Mouse (Mus musculus) small intestine, adult 2 months (tissue): ENCODE results near the gene Tfip11. TPM values are rescaled to one million over a fixed set of nuclear protein-coding genes. Genes with fewer than 3 reads are reported as not detected.

ENCODE experiments used
- H3K27ac ChIP-seq: fragments of 200-500 bp; 2 replicates; pipeline ENCODE4 v1.5.1; 2012; ENCODE audit warnings: low read depth, low read length, control low read depth, inconsistent platforms; ENCODE audit not compliant: insufficient read depth
- H3K27me3 ChIP-seq: fragments of 200-500 bp; 2 replicates; pipeline ENCODE4 v1.6.1; 2012; ENCODE audit warnings: mild to moderate bottlenecking, moderate library complexity, low read length, inconsistent platforms; ENCODE audit not compliant: control insufficient read depth, insufficient read depth
- H3K36me3 ChIP-seq: fragments of 200-500 bp; 2 replicates; pipeline ENCODE4 v1.6.1; 2012; ENCODE audit warnings: mild to moderate bottlenecking, low read length, control low read depth, inconsistent platforms; ENCODE audit not compliant: control insufficient read depth, insufficient read depth
- H3K4me1 ChIP-seq: fragments of 200-500 bp; 2 replicates; pipeline ENCODE4 v1.6.1; 2012; ENCODE audit warnings: low read length, inconsistent platforms, mixed read lengths; ENCODE audit not compliant: control insufficient read depth, insufficient read depth, insufficient read length
- H3K4me3 ChIP-seq: fragments of 200-500 bp; 2 replicates; pipeline ENCODE4 v1.5.1; 2012; ENCODE audit warnings: low read depth, mild to moderate bottlenecking, control low read depth, inconsistent platforms, low read length, moderate library complexity
- CTCF ChIP-seq: fragments of 200-500 bp; IDR thresholded peaks from 2 replicates; pipeline ENCODE4 v1.5.1; 2012; ENCODE audit warnings: low read depth, mild to moderate bottlenecking, control low read depth, inconsistent platforms, low read length, moderate library complexity, mixed read lengths; ENCODE audit not compliant: insufficient replicate concordance, insufficient read length; ENCODE audit errors: extremely low read depth
- POLR2A ChIP-seq: fragments of 200-500 bp; IDR thresholded peaks from 2 replicates; pipeline ENCODE4 v1.6.1; 2012; ENCODE audit warnings: low read depth, mild to moderate bottlenecking, control low read depth, inconsistent platforms, low read length, moderate library complexity
- WGBS: fragments of 180-500 bp; shearing (Covaris S2); methylation state at CpG from one replicate; pipeline ENCODE4 v1.1.7; 2018; 5-methylcytosine and 5-hydroxymethylcytosine counted together
- polyA plus RNA-seq: library from polyadenylated mRNA; depleted of rRNA; stranded (reverse); fragments of >200 nt; gene quantifications from 2 replicates; pipeline ENCODE4 v1.2.3, GENCODE M21; 2012

The Tfip11 gene
- polyA plus RNA-seq, 1 experiment = 40.0 TPM

DNA sequence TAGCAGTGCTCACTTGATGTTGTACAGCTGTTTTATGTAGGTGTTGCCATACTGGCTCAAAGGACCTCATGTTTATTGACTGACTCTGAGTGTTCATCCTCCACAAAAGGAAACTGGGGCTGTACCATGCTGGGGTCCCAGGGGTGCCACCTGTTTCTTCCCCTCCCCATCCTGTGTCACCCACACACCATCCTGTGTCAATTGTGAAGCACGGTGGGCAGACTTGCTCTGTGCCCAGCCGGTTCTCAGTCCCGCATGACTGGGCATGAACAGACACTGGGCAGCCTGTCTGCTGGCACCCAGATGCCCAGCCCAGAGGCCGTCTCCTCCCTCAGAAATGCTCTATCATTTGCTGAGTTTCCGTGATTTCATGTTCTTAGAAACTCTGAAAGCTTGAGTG lies 34.3 kb upstream of the Tfip11 start:
- H3K36me3 ChIP-seq = no peaks in the 10 kb centered on the region
- H3K27ac ChIP-seq = no peak overlapping the region
- TF ChIP-seq CTCF (no peak), POLR2A (no peak)
- 86% methylated on average over 5 of the region's 5 CpGs for WGBS
- no peaks in the 10 kb centered on the region for H3K27me3 ChIP-seq
- H3K4me3 ChIP-seq = no peak overlapping the region
- H3K4me1 ChIP-seq = peaks cover 25% of the 10 kb centered on the region

DNA sequence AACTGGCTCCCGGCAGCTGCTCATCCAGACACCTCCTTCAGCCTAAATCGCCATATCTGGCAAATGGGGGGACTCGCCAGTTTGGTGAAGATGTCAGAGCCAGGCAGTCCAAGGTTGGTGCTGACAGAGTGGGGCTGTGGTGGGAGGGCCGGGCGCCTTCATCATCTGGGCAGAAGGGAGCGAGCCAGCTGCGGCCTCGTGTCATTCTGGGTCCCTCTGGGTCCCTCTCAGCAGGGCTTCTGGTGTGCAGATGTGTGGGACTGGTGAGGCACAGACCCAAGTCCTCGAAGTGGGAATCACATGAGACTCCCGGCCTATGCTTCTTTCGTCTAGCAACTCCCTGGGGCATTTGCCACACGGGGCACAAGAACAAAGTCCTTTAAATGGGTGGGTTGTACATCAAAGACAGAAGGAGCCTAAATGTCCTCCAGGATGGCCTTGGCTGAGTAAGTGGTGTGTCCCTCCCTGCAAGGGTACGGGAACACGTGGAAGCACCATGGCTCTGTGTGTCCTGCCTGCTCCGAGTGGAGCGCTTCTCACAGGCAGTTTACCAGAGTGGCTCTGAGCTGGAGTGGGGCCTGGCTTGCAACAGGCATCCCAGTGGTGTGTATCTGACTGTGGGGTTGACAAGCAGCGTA lies 33.7 kb upstream of the Tfip11 start:
- Histone ChIP-seq H3K4me3 (no peak overlapping the region), H3K4me1 (peaks cover 23% of the 10 kb centered on the region), H3K27ac (no peak overlapping the region), H3K27me3 (no peaks in the 10 kb centered on the region), H3K36me3 (no peaks in the 10 kb centered on the region)
- 78% methylated on average over 17 of the region's 17 CpGs for WGBS
- TF ChIP-seq CTCF = no peak
- no peak for TF ChIP-seq POLR2A

DNA sequence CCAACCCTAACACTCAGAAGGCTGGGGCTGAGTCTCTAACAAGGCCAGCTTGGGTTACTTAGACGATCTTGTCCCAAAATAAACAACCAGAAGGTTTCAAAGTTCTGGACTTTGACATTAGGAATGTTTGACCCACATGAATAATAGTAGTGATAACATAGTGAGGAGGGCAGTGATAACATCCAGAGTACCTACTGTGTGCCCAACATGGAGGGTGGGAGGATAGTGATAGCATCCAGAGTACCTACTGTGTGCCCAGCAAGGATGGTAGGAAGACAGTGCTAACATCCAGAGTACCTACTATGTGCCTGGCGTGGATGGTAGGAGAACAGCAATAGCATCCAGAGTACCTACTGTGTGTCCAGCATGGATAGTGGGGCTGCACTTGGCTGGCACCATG lies 32.4 kb upstream of the Tfip11 start:
- no peak overlapping the region for H3K4me3 ChIP-seq
- H3K27ac ChIP-seq = no peak overlapping the region
- no peaks in the 10 kb centered on the region for H3K27me3 ChIP-seq
- TF ChIP-seq POLR2A (no peak), CTCF (no peak)
- 47% methylated on average over 2 of the region's 2 CpGs for WGBS
- peaks cover 18% of the 10 kb centered on the region for H3K4me1 ChIP-seq
- no peaks in the 10 kb centered on the region for H3K36me3 ChIP-seq

DNA sequence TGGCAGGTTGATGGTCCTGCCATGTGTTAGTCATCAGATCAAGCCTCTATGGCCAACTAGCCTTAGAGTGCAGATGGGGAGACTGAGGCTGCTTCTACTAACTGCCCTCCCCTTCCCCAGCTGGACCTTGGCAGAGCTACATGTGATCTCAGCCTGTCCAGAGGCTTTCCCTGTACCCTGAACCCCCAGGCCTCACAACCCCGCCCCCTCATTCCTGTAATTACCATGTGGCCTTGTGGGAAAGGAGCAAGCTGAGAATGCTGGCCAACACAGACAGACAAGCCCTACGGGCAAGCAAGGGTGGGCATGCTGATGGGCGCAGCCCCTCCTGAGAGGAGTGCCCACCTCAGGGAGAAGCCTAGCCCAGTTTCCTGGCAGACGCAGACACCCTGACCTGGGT lies 31.5 kb upstream of the Tfip11 start:
- no peak overlapping the region for H3K4me3 ChIP-seq
- no peaks in the 10 kb centered on the region for H3K27me3 ChIP-seq
- no peak for TF ChIP-seq POLR2A
- TF ChIP-seq CTCF = no peak
- 66% methylated on average over 4 of the region's 4 CpGs for WGBS
- peaks cover 18% of the 10 kb centered on the region for H3K4me1 ChIP-seq
- H3K36me3 ChIP-seq = no peaks in the 10 kb centered on the region
- H3K27ac ChIP-seq = no peak overlapping the region

DNA sequence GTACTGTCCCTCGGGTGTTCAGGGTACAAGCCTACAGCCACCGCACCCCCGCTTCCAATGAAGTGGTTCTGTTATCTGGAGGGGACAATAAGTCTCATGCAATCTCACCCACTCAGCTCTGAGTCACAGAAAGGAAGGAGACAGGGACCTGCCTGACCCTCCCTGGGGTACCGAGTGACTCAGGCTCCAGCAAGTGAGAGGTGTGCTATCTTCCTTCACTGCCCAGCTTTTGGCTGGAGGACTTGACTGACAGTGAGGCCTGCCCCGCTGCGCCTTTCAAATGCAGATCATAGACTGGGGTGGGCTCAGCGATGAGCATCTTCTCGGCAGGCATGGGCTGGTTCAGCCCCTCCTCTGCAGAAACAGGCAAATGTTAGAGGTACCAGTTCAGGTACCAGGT lies 31.0 kb upstream of the Tfip11 start:
- H3K4me3 ChIP-seq = no peak overlapping the region

DNA sequence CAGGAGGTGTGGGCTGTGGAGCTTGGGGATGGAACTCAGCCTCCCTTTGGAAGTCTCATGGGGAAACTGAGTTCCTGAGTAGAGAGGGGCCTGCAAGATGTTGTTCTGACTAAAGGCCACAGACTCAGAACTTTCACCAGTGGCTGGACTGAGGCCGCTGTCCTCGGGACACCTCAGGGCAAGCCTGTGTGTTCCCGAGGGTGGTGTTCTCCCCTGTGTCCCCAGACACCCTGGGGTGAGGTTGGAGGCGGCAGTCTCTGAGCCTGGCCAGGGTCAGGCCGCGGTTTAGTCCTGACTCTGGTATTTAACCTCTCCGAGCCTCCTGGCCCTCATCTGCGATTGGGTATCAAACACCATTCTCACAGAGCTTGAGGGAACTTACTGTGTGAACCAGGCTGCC lies 30.6 kb upstream of the Tfip11 start:
- H3K36me3 ChIP-seq = no peaks in the 10 kb centered on the region
- 81% methylated on average over 8 of the region's 8 CpGs for WGBS
- H3K4me3 ChIP-seq = no peak overlapping the region
- H3K27ac ChIP-seq = no peak overlapping the region
- H3K27me3 ChIP-seq = no peaks in the 10 kb centered on the region
- H3K4me1 ChIP-seq = peaks cover 18% of the 10 kb centered on the region
- TF ChIP-seq POLR2A (no peak), CTCF (no peak)

More for the DNA sequence above, 31.0 kb upstream of the Tfip11 start:
- peaks cover 18% of the 10 kb centered on the region for H3K4me1 ChIP-seq
- H3K27ac ChIP-seq = no peak overlapping the region
- no peak for TF ChIP-seq POLR2A
- TF ChIP-seq CTCF = no peak
- 71% methylated on average over 8 of the region's 8 CpGs for WGBS
- H3K27me3 ChIP-seq = no peaks in the 10 kb centered on the region
- no peaks in the 10 kb centered on the region for H3K36me3 ChIP-seq

DNA sequence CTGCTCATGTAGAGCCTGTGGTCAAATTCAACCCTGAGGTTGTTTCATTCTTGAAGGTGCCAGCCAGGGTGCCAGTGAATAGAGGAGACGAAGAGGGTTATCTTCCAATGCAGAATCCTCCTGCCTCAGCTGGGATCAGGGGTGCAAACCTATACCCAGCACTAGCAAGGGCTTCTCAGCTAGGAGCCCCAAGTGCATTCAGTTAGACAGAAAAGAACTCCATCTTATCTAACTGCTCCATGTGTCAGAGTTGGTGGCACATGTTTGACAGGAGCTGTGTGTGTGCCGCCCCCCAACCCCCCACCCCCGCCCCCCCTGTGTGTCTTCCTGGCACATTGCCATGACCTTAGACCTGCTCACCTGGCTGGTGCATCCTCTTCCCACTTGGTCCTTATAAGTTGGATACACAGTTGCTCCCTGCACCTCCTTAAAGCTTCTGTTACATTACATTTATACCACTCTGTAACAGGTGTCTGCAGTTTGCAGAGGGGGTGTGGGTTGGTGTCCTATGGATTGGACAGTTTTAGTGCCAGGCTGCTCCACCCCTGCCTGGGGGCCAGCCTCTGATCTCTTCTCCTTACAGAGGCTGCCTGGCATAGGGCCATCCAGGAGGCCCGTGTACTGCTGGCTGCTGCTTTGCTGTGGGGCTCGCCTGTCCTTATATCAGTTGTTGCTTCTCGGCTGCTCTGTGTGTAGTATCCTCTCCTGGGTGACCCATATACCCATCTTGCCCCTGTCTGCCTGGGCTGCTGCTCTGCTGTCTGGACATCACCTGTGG lies 29.6 kb upstream of the Tfip11 start:
- Histone ChIP-seq H3K27me3 (no peaks in the 10 kb centered on the region), H3K36me3 (no peaks in the 10 kb centered on the region), H3K4me1 (peaks cover 18% of the 10 kb centered on the region), H3K4me3 (no peak overlapping the region), H3K27ac (peak overlapping the region; percentile 25; the same call in 1 of the 2 replicates)
- 33% methylated on average over 6 of the region's 6 CpGs for WGBS
- TF ChIP-seq POLR2A = no peak
- TF ChIP-seq CTCF = no peak

DNA sequence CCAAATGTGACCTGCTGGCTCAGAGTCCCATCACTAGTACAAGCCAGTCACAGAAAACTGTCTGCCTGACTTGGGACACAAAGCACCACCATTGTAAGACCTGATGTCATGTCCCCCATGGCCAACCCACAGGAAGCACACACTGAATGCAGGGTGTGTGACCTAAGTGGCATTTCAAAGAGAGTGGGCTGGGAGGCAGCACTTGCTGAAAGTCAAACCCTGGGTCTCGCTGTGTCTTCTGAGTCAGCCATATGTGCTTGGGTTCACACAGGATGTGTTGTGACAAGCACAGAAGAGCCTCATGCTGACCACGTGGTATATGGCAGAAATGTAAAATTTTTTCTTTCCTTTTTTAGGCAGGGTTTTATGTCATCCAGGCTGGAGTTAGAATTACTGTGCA lies 28.9 kb upstream of the Tfip11 start:
- no peak for TF ChIP-seq POLR2A
- TF ChIP-seq CTCF = no peak
- H3K36me3 ChIP-seq = no peaks in the 10 kb centered on the region
- no peaks in the 10 kb centered on the region for H3K27me3 ChIP-seq
- peak overlapping the region; percentile 45 for H3K27ac ChIP-seq
- no peak overlapping the region for H3K4me3 ChIP-seq
- H3K4me1 ChIP-seq = peaks cover 18% of the 10 kb centered on the region
- 77% methylated on average over 2 of the region's 2 CpGs for WGBS
